Mouse (Mus musculus): ENCODE measurements at regions not wholly inside any gene's neighbourhood (a gene's known extent, or its start where the extent isn't known, plus 50 kb on each side); places are given as distances from the start of the nearest gene placed in this dataset.

DNA sequence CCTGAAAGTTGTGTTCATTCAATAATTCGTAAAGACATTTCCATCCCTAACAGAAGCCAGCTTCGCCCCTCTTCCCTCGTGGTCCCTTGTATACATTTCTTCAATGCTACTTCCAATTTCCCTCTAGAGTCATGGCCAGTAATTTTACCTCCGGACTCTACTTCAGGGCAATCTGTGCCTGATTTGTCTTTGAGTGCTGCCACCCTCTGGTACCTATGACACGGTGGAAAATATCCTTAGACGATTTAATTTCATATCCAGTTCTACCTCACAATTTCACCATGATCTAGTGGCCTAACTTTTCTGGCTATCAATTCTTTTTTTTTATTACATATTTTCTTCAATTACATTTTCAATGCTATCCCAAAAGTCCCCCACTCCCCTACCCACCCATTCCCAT lies 49.9 kb upstream of the Adamts3 start:
- Histone ChIP-seq H3K27me3 (no peaks in the 10 kb centered on the region), H3K36me3 (no peaks in the 10 kb centered on the region), H3K9me3 (no peaks in the 10 kb centered on the region), H3K9ac (no peak overlapping the region), H3K4me1 (no peaks in the 10 kb centered on the region), H3K4me2 (no peak overlapping the region), H3K4me3 (no peak overlapping the region), H3K27ac (no peak overlapping the region)
- WGBS, result 80% methylated on average over 6 of the region's 6 CpGs
- no peak for ATAC-seq (ENCODE audit: insufficient number of reproducible peaks, low FRiP score, low TSS enrichment, low read depth)

All from limb, embryonic 15.5 days (tissue).